Mouse (Mus musculus) heart, embryonic 15.5 days (tissue): ENCODE measurements around the gene Ebf1. TPM values are rescaled to one million over a fixed set of nuclear protein-coding genes. Genes with fewer than 3 reads are reported as not detected.

Experiments
- ATAC-seq: fragments of 200-750 bp; cut with Nextera tagmentation; replicated peaks from 2 replicates; pipeline ENCODE4 v1.8.0; 2017; ENCODE audit warnings: low read depth, moderate TSS enrichment; ENCODE audit not compliant: insufficient number of reproducible peaks, insufficient read depth, low FRiP score
- H3K27ac ChIP-seq: fragments of 300-500 bp; sonication (generic); 2 replicates; pipeline ENCODE4 v1.5.1; 2015; ENCODE audit warnings: mild to moderate bottlenecking, inconsistent platforms
- H3K27me3 ChIP-seq: fragments of 300-500 bp; sonication (generic); 2 replicates; pipeline ENCODE4 v1.6.1; 2015; ENCODE audit warnings: inconsistent platforms
- H3K36me3 ChIP-seq: fragments of 300-500 bp; sonication (generic); 2 replicates; pipeline ENCODE4 v1.6.1; 2015; ENCODE audit warnings: mild to moderate bottlenecking, inconsistent platforms
- H3K4me1 ChIP-seq: fragments of 300-500 bp; sonication (generic); replicated peaks from 2 replicates; pipeline ENCODE4 v1.6.1; 2015; ENCODE audit warnings: inconsistent platforms
- H3K4me2 ChIP-seq: fragments of 300-500 bp; sonication (generic); 2 replicates; pipeline ENCODE4 v1.6.1; 2015; ENCODE audit warnings: inconsistent platforms, mild to moderate bottlenecking, moderate library complexity
- H3K4me3 ChIP-seq: fragments of 300-500 bp; sonication (generic); 2 replicates; pipeline ENCODE4 v1.5.1; 2015; ENCODE audit warnings: mild to moderate bottlenecking, inconsistent platforms
- H3K9ac ChIP-seq: fragments of 300-500 bp; sonication (generic); 2 replicates; pipeline ENCODE4 v1.6.1; 2015; ENCODE audit warnings: mild to moderate bottlenecking, inconsistent platforms
- H3K9me3 ChIP-seq: fragments of 300-500 bp; sonication (generic); replicated peaks from 2 replicates; pipeline ENCODE4 v1.6.1; 2016; ENCODE audit warnings: inconsistent platforms
- WGBS: fragments of 180-500 bp; shearing (Covaris S2); methylation state at CpG from one replicate; pipeline ENCODE4 v1.1.7; 2015; ENCODE audit warnings: mixed read lengths; 5-methylcytosine and 5-hydroxymethylcytosine counted together
- polyA plus RNA-seq: library from polyadenylated mRNA; unstranded; fragments of >200 nt; fragmentation: Nextera tagmentation; extraction: Ambion mirVana; gene quantifications from 2 replicates; pipeline ENCODE4 v1.2.1, GENCODE M21; 2015

Gene Ebf1
- polyA plus RNA-seq, 1 experiment from 2014 or later, result 16.8 TPM

DNA sequence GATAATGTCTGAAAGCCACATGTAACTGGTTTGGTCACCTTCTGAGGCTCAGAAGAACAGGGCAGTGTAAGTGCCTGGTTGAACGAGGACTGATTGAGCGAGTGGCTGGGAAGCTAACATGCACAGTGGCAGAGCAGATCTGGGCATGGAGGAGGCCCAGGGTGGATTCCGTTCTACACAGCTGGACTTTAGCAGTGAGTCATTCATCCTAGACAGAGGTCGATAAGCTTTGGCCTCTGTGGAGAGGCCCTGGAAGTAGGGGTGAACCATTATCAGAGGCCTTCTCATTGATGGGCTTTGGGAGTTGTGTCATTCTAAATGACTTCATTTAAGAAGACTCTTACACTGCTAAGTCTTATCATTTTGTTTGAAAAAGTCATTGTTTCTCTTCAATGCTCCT lies 250.3 kb downstream of the Ebf1 start:
- Histone ChIP-seq H3K27ac (peak overlapping the region; percentile 29; the same call in 1 of the 2 replicates), H3K9me3 (no peaks in the 10 kb centered on the region), H3K9ac (no peak overlapping the region), H3K4me3 (no peak overlapping the region), H3K4me2 (no peak overlapping the region), H3K4me1 (peaks cover 16% of the 10 kb centered on the region), H3K27me3 (no peaks in the 10 kb centered on the region), H3K36me3 (no peaks in the 10 kb centered on the region)
- 33% methylated on average over 4 of the region's 4 CpGs for WGBS
- ATAC-seq, result no peak; the same call in 1 of the 2 replicates

DNA sequence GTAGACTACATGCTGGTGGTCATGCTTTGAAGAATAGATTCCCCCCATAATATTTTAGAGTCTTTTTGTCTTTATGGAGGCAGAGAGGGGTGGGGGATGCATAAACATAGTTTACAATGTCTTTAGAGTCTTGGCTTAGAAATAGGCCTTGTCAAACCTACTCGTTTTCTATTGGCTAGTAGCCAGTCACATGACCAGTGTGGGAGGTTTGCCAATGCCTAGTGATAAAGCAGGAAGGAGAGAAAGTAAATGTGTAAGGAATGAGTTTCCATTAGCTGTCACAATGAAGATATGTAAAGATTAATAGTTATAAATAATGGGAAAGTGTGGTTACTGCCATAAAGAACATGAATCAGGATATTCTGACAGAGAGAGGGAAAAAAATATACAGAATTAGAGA lies 256.8 kb downstream of the Ebf1 start:
- Histone ChIP-seq H3K27me3 (no peaks in the 10 kb centered on the region), H3K9me3 (no peaks in the 10 kb centered on the region), H3K4me3 (no peak overlapping the region), H3K4me2 (no peak overlapping the region), H3K27ac (no peak overlapping the region), H3K4me1 (no peaks in the 10 kb centered on the region), H3K36me3 (no peaks in the 10 kb centered on the region), H3K9ac (no peak overlapping the region)
- ATAC-seq, result no peak
- WGBS, result 29% methylated on average over 1 of the region's 1 CpGs

DNA sequence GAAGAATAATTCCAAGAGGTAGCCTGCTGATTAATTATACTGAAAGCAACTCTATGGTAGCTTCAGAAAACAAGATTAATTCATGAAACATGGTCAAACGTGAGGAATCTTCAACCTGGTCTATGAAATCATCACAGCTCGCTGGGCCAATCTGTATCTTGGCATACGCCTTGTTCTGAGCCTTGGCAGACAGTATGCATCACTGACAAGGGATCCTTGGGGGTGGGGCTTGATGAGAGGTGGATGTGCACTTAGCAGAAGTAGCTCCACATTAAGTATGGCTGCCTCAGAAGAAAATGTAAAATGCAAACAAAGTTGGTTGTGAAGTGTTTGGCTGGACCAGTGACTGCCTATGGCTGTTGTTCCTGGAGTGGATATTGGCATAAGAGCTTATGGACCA lies 258.1 kb downstream of the Ebf1 start:
- Histone ChIP-seq H3K9me3 (no peaks in the 10 kb centered on the region), H3K27me3 (no peaks in the 10 kb centered on the region), H3K9ac (no peak overlapping the region), H3K36me3 (no peaks in the 10 kb centered on the region), H3K4me2 (no peak overlapping the region), H3K4me3 (no peak overlapping the region), H3K27ac (no peak overlapping the region), H3K4me1 (no peaks in the 10 kb centered on the region)
- no peak for ATAC-seq
- 63% methylated on average over 3 of the region's 3 CpGs for whole genome bisulfite sequencing

DNA sequence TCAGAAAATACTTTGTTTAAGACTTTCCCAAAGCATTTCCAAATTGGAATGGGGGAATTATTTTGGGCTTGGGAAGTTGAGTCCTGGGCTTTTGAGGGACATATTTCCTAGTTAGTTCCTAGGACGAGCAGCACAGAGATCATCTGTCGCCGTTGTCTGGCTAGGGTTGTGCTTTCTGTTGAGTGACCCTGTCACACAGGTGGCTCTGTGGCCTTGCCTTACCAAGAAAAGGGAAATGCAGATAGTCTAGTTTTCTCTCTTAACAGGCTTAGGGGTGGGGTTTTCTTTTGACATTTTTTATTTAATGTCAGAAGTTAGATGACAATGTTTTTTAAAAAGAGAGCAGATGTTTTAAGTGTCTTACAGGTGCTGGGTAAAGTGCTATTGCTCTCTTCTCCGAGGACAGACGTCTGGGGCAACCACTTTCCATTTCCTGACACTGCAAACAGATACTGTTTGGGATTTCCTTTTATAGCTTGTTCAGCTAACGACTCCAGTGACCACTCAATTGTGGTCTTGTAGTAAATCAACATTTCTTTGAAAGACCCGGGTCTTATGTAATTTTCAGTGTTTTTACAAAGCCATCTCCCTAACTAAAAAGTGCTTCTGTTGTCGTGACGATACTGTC lies 264.1 kb downstream of the Ebf1 start:
- Histone ChIP-seq H3K4me1 (no peaks in the 10 kb centered on the region), H3K9me3 (no peaks in the 10 kb centered on the region), H3K4me3 (no peak overlapping the region), H3K9ac (no peak overlapping the region), H3K27ac (no peak overlapping the region), H3K27me3 (no peaks in the 10 kb centered on the region), H3K36me3 (no peaks in the 10 kb centered on the region), H3K4me2 (no peak overlapping the region)
- no peak for ATAC-seq
- WGBS, result 48% methylated on average over 9 of the region's 9 CpGs

- H3K9ac ChIP-seq, result no peak overlapping the region
- no peaks in the 10 kb centered on the region for H3K36me3 ChIP-seq
- H3K9me3 ChIP-seq, result no peaks in the 10 kb centered on the region
- no peak for ATAC-seq
- H3K4me1 ChIP-seq, result no peaks in the 10 kb centered on the region
- no peak overlapping the region for H3K27ac ChIP-seq
- H3K4me2 ChIP-seq, result no peak overlapping the region
- WGBS, result 80% methylated on average over 4 of the region's 4 CpGs
- H3K4me3 ChIP-seq, result no peak overlapping the region
- no peaks in the 10 kb centered on the region for H3K27me3 ChIP-seq
Observed at GRCm38 (mm10) chr11:44882476-44882970, 265.4 kb downstream of the Ebf1 start.

- no peak for ATAC-seq
- 72% methylated on average over 3 of the region's 3 CpGs for WGBS
- no peaks in the 10 kb centered on the region for H3K27me3 ChIP-seq
Observed at GRCm38 (mm10) chr11:44884337-44884736, 267.2 kb downstream of the Ebf1 start.

DNA sequence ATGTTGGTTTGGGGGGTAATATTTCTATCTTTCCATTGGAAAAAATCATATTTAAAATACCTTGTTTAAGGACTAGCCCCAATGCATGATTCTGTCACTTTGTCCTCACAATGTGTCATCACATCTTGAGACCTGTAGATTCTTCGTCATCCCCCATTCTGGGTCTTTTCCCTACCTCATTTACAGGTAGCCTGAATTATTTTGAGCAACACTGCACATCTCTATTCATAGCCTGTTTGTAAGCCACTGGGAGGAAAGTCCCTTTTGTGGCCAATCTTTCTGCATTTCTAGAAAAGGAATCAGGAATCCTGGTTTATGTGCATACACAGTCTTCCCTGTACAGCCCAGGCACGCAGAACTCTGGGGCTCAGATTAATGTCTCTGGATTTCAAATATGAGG lies 269.8 kb downstream of the Ebf1 start:
- no peaks in the 10 kb centered on the region for H3K27me3 ChIP-seq
- no peaks in the 10 kb centered on the region for H3K9me3 ChIP-seq
- no peaks in the 10 kb centered on the region for H3K36me3 ChIP-seq
- no peak overlapping the region for H3K9ac ChIP-seq
- H3K4me1 ChIP-seq, result no peaks in the 10 kb centered on the region
- no peak overlapping the region for H3K27ac ChIP-seq
- WGBS, result 88% methylated on average over 2 of the region's 2 CpGs
- no peak for ATAC-seq
- no peak overlapping the region for H3K4me3 ChIP-seq
- H3K4me2 ChIP-seq, result no peak overlapping the region

More at GRCm38 (mm10) chr11:44884337-44884736, 267.2 kb downstream of the Ebf1 start:
- no peak overlapping the region for H3K4me3 ChIP-seq
- no peak overlapping the region for H3K4me2 ChIP-seq
- no peak overlapping the region for H3K9ac ChIP-seq
- no peak overlapping the region for H3K27ac ChIP-seq
- no peaks in the 10 kb centered on the region for H3K9me3 ChIP-seq
- H3K4me1 ChIP-seq, result no peaks in the 10 kb centered on the region
- no peaks in the 10 kb centered on the region for H3K36me3 ChIP-seq

DNA sequence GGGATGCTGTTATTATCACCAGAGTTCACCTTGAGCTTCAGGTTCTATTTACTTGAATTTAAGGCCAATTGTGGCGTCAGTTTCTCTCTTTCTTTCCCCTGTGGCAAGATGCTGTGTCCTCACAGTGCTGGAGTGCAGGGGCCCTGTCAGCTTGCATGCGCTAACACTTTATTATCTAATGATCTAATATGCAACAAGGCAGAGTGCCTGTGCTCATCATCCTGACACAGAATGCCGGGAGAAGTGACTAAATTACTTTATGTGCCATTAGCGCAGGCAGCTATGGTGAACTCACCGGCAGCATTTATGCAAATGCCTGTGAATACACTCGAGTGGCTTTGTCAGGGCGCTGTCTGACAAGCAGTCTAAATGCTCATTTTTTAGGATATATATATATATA lies 270.6 kb downstream of the Ebf1 start:
- 84% methylated on average over 7 of the region's 7 CpGs for WGBS
- H3K4me1 ChIP-seq, result no peaks in the 10 kb centered on the region

DNA sequence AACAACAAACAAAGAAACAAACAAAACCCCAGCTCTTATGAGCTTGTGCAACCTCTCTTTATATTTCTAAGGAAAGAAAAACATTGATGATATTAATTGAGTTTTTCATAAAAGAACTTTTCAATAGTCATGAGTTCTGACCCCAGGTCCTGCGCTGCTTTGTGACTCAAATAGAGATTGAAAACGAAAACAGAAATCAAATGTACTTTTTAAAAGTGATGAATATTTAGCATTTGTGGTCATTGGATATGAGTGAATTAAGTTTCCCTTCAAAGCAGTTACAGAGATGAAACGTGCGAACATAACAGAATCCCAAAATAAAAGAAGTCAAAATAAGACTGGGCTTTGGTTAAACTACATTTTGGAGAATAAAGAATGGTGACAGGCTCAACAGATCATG lies 271.3 kb downstream of the Ebf1 start:
- no peak overlapping the region for H3K4me2 ChIP-seq
- H3K27ac ChIP-seq, result no peak overlapping the region
- H3K9ac ChIP-seq, result no peak overlapping the region
- H3K4me1 ChIP-seq, result peaks cover 6% of the 10 kb centered on the region; the same call in 1 of the 2 replicates
- H3K4me3 ChIP-seq, result no peak overlapping the region
- H3K9me3 ChIP-seq, result no peaks in the 10 kb centered on the region
- no peaks in the 10 kb centered on the region for H3K27me3 ChIP-seq
- ATAC-seq, result no peak
- no peaks in the 10 kb centered on the region for H3K36me3 ChIP-seq
- 90% methylated on average over 4 of the region's 4 CpGs for WGBS

More for the DNA sequence above, 270.6 kb downstream of the Ebf1 start:
- no peak for ATAC-seq
- no peak overlapping the region for H3K9ac ChIP-seq
- H3K4me3 ChIP-seq, result no peak overlapping the region
- H3K4me2 ChIP-seq, result no peak overlapping the region
- H3K9me3 ChIP-seq, result no peaks in the 10 kb centered on the region
- no peaks in the 10 kb centered on the region for H3K36me3 ChIP-seq
- H3K27ac ChIP-seq, result no peak overlapping the region
- H3K27me3 ChIP-seq, result no peaks in the 10 kb centered on the region

DNA sequence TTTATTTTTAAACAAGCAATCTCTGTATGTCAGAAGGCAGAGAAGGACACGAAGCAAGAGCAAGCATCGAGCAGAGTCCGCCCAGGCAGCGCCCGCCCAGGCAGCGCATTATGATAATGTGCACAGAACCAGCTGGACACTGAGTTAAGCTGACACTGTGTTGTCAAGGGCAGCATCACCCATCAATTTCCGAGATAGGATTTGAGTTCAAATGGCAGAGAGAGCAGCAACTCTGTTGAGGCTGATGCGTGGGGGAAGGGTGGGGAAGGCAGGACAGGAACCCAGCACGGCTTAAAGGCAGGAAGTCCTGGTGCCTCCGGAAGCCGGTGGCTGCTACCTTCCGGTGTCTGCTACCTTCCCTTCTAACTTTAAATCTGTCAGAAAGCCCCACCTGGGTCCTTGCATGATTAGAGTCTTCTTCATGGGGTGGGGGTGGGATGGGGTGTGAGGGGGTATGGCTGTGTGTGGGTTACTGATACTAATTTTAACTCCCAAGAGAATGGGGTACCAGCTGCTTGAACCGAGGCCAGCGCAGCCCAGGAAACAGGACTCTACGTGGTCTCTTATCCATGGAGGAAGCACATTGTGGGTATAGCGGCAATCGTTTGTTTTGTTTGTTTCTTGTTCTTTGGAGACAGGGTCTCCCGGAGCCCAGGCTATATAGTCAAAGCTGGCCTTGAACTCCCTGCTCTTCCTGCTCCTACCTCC lies 275.9 kb downstream of the Ebf1 start:
- H3K36me3 ChIP-seq, result no peaks in the 10 kb centered on the region
- H3K27ac ChIP-seq, result peak overlapping the region; percentile 22; the same call in 1 of the 2 replicates
- no peak overlapping the region for H3K4me3 ChIP-seq
- no peaks in the 10 kb centered on the region for H3K27me3 ChIP-seq
- 55% methylated on average over 18 of the region's 18 CpGs for WGBS
- no peaks in the 10 kb centered on the region for H3K9me3 ChIP-seq
- H3K4me1 ChIP-seq, result peaks cover 11% of the 10 kb centered on the region
- no peak overlapping the region for H3K9ac ChIP-seq
- no peak for ATAC-seq
- peak overlapping the region; percentile 17; the same call in 1 of the 2 replicates for H3K4me2 ChIP-seq

- Histone ChIP-seq H3K4me2 (no peak overlapping the region), H3K4me1 (peaks cover 11% of the 10 kb centered on the region), H3K9ac (no peak overlapping the region), H3K9me3 (no peaks in the 10 kb centered on the region), H3K36me3 (no peaks in the 10 kb centered on the region), H3K4me3 (no peak overlapping the region), H3K27ac (no peak overlapping the region), H3K27me3 (no peaks in the 10 kb centered on the region)
- no peak for ATAC-seq
Observed at GRCm38 (mm10) chr11:44893986-44894385, 276.9 kb downstream of the Ebf1 start.

- Histone ChIP-seq H3K27ac (no peak overlapping the region), H3K36me3 (no peaks in the 10 kb centered on the region), H3K4me3 (no peak overlapping the region), H3K9ac (no peak overlapping the region), H3K4me1 (peaks cover 11% of the 10 kb centered on the region), H3K27me3 (no peaks in the 10 kb centered on the region), H3K4me2 (no peak overlapping the region), H3K9me3 (no peaks in the 10 kb centered on the region)
- WGBS, result 89% methylated on average over 4 of the region's 4 CpGs
- no peak for ATAC-seq
Observed at GRCm38 (mm10) chr11:44894798-44895197, 277.7 kb downstream of the Ebf1 start.
